Mouse (Mus musculus): ENCODE results near the gene 1700016C15Rik.

The 1700016C15Rik gene

GRCm38 (mm10) chr1:177797151-177797755 is 67.6 kb downstream of the 1700016C15Rik start:
- peak; percentile 54 for DNase-seq

Data from cerebellum, adult 9-11 months (tissue).